Comparison of ENCODE assay signal across 29 mouse cellular contexts in genomic region chr10:94581384-94581783, GRCm38 (mm10).
DNase-seq lines count a peak whose midpoint lies in the region; ATAC-seq and TF ChIP-seq lines count a peak whose summit lies in the region.
"Had no signal": no experiment of that assay in that cellular context is flagged by ENCODE, and none has a peak within 500 bp of the region (broad histone marks: within the 10 kb centered on the region; RNA-seq: fewer than 3 reads in every experiment).

No protein-coding gene starts in this region.

- H3K4me3 ChIP-seq in gastrocnemius, adult 2 months: no peak overlapping the region
- no peak overlapping the region for H3K4me3 ChIP-seq in kidney, adult 2 months (ENCODE audit: insufficient read depth, low read depth, low read length)
- H3K4me3 ChIP-seq in liver, postnatal 0 days (ENCODE audit: low read depth, low read length): no peak overlapping the region
- no peak overlapping the region for H3K4me3 ChIP-seq in liver, embryonic 12.5 days
- H3K4me3 ChIP-seq in MEL (ENCODE audit: control insufficient read depth in 1 of 2, insufficient read depth in 1 of 2, low read depth in 2 of 2, low read length in 2 of 2): no peak overlapping the region
- H3K4me3 ChIP-seq: embryonic facial prominence, embryonic 10.5 days; embryonic facial prominence, embryonic 15.5 days; forebrain, embryonic 12.5 days; hindbrain, embryonic 15.5 days; limb, embryonic 10.5 days; limb, embryonic 15.5 days; lung, embryonic 15.5 days; megakaryocyte, embryonic 14.5 days; midbrain, embryonic 13.5 days; stomach, embryonic 15.5 days had no signal

- H3K9me3 ChIP-seq in liver, postnatal 0 days (ENCODE audit: low read length): no peaks in the 10 kb centered on the region
- no peaks in the 10 kb centered on the region for H3K9me3 ChIP-seq in liver, embryonic 12.5 days (replicated peaks)
- no peaks in the 10 kb centered on the region for H3K9me3 ChIP-seq in MEL (replicated peaks; ENCODE audit: insufficient read depth, low read length)
- H3K9me3 ChIP-seq: embryonic facial prominence, embryonic 10.5 days; embryonic facial prominence, embryonic 15.5 days; hindbrain, embryonic 15.5 days; limb, embryonic 10.5 days; limb, embryonic 15.5 days; lung, embryonic 15.5 days; midbrain, embryonic 13.5 days; stomach, embryonic 15.5 days had no signal

- intact Hi-C loops in gastrocnemius, adult 2 months (cut with DNase I): no loop called here

- TF ChIP-seq RAD21 in MEL (IDR thresholded peaks at IDR 0.05; ENCODE audit: low read depth, low read length): peak; percentile 8; the same call in 1 of the 2 replicates

- no peak for TF ChIP-seq POLR2A in kidney, adult 2 months (IDR thresholded peaks at IDR 0.05; ENCODE audit: low read depth, low read length)
- no peak for TF ChIP-seq POLR2A in MEL (IDR thresholded peaks at IDR 0.05; ENCODE audit: control insufficient read depth in 1 of 2, insufficient read depth in 1 of 2, low read depth in 1 of 2, low read length in 2 of 2, poor library complexity in 1 of 2)

- no peaks in the 10 kb centered on the region; the same call in 1 of the 2 replicates for H3K36me3 ChIP-seq in kidney, adult 2 months (ENCODE audit: control insufficient read depth, insufficient read depth, low read length)
- peaks cover 24% of the 10 kb centered on the region for H3K36me3 ChIP-seq in liver, postnatal 0 days (replicated peaks; ENCODE audit: insufficient read depth, low read length)
- H3K36me3 ChIP-seq in liver, embryonic 12.5 days: peaks cover 23% of the 10 kb centered on the region; the same call in 1 of the 2 replicates
- peaks cover 0 to 10% of the 10 kb centered on the region in 2 experiments; a peak in 2 of 4 replicates for H3K36me3 ChIP-seq in MEL (ENCODE audit: control insufficient read depth in 1 of 2, insufficient read depth in 2 of 2, low read length in 2 of 2)
- H3K36me3 ChIP-seq: embryonic facial prominence, embryonic 10.5 days; embryonic facial prominence, embryonic 15.5 days; forebrain, embryonic 12.5 days; hindbrain, embryonic 15.5 days; limb, embryonic 10.5 days; lung, embryonic 15.5 days; midbrain, embryonic 13.5 days; stomach, embryonic 15.5 days had no signal

- H3K9ac ChIP-seq in liver, postnatal 0 days (replicated peaks): no peak overlapping the region
- no peak overlapping the region for H3K9ac ChIP-seq in liver, embryonic 12.5 days
- no peak overlapping the region for H3K9ac ChIP-seq in MEL (ENCODE audit: control insufficient read depth, low read depth, low read length, poor library complexity, severe bottlenecking)
- H3K9ac ChIP-seq: embryonic facial prominence, embryonic 15.5 days; forebrain, embryonic 12.5 days; forebrain, postnatal 0 days; hindbrain, embryonic 15.5 days; limb, embryonic 15.5 days; lung, embryonic 15.5 days; midbrain, embryonic 13.5 days; stomach, embryonic 15.5 days had no signal

- ATAC-seq in liver, postnatal 0 days: no peak
- no peak for ATAC-seq in liver, embryonic 12.5 days
- ATAC-seq: activated CD4-positive, CD25-positive, alpha-beta regulatory T cell, adult 4 months; forebrain, postnatal 0 days; midbrain, embryonic 13.5 days had no signal

- H3K4me1 ChIP-seq in kidney, adult 2 months (ENCODE audit: control insufficient read depth, insufficient read depth, low read length): no peaks in the 10 kb centered on the region
- H3K4me1 ChIP-seq in liver, postnatal 0 days (ENCODE audit: insufficient read depth): peaks cover 6% of the 10 kb centered on the region; the same call in 1 of the 2 replicates
- peaks cover 10% of the 10 kb centered on the region for H3K4me1 ChIP-seq in liver, embryonic 12.5 days
- peaks cover 5 to 11% of the 10 kb centered on the region in 2 experiments; a peak in 3 of 4 replicates for H3K4me1 ChIP-seq in MEL (ENCODE audit: control insufficient read depth in 1 of 2, insufficient read depth in 2 of 2, low read length in 2 of 2)
- H3K4me1 ChIP-seq: stomach, embryonic 15.5 days had no signal

- no peaks in the 10 kb centered on the region for H3K79me2 ChIP-seq in MEL (ENCODE audit: control insufficient read depth, insufficient read depth, low read length, poor library complexity)

- no peak overlapping the region for H3K4me2 ChIP-seq in liver, postnatal 0 days (ENCODE audit: low read depth, low read length)
- H3K4me2 ChIP-seq in liver, embryonic 12.5 days: no peak overlapping the region
- H3K4me2 ChIP-seq: embryonic facial prominence, embryonic 15.5 days; forebrain, embryonic 12.5 days; heart, embryonic 11.5 days; hindbrain, embryonic 15.5 days; limb, embryonic 15.5 days; lung, embryonic 15.5 days; midbrain, embryonic 13.5 days; stomach, embryonic 15.5 days had no signal

- TF ChIP-seq CTCF in gastrocnemius, adult 2 months (IDR thresholded peaks at IDR 0.05): peak; percentile 32; the same call in 1 of the 2 replicates
- 0 out of 2 replicates have a peak, but pooled peaks have one; percentile 20 for TF ChIP-seq CTCF in kidney, adult 2 months (conservative IDR thresholded peaks at IDR 0.05; ENCODE audit: insufficient read depth, insufficient read length, low read depth, low read length)
- TF ChIP-seq CTCF in liver, postnatal 0 days (IDR thresholded peaks at IDR 0.05; ENCODE audit: low read depth): peak; percentile 24
- TF ChIP-seq CTCF in MEL (IDR thresholded peaks at IDR 0.05 in 2 of 3, conservative IDR thresholded peaks at IDR 0.05 in 1 of 3; ENCODE audit: control insufficient read depth in 1 of 3, insufficient read depth in 1 of 3, low read depth in 2 of 3, low read length in 3 of 3, poor library complexity in 1 of 3, severe bottlenecking in 1 of 3): peak; percentile 23 to 39 (median 34)

- no peak for DNase-seq in gastrocnemius, adult 2 months
- DNase-seq in gastrocnemius, adult 18-20 months (ENCODE audit: low spot score): no peak
- DNase-seq in kidney, adult 2 months: no peak
- no peak for DNase-seq in kidney, postnatal 10 days
- DNase-seq in liver, postnatal 0 days: no peak
- peak; percentile 21 for DNase-seq in MEL (ENCODE audit: low read depth, low spot score)
- DNase-seq in c-Kit-positive CD71-positive TER-119-positive erythroid progenitor cells, embryonic 14.5 days (ENCODE audit: low spot score): no peak
- DNase-seq: adrenal gland, adult 2 months; cerebellum, adult 8-10 months; cerebellum, postnatal 25 days; forebrain, postnatal 0 days; gastrocnemius, postnatal 14 days; kidney, postnatal 25 days; lung, postnatal 4 days; right cerebral cortex, postnatal 14 days; thymus, postnatal 14 days had no signal

- H3K27ac ChIP-seq in gastrocnemius, adult 2 months: no peak overlapping the region
- no peak overlapping the region for H3K27ac ChIP-seq in kidney, adult 2 months (ENCODE audit: insufficient read depth, low read depth, low read length)
- no peak overlapping the region for H3K27ac ChIP-seq in liver, postnatal 0 days (ENCODE audit: low read depth)
- no peak overlapping the region for H3K27ac ChIP-seq in liver, embryonic 12.5 days
- H3K27ac ChIP-seq in MEL (ENCODE audit: control insufficient read depth, low read depth, low read length): no peak overlapping the region
- H3K27ac ChIP-seq: embryonic facial prominence, embryonic 10.5 days; embryonic facial prominence, embryonic 15.5 days; forebrain, embryonic 12.5 days; hindbrain, embryonic 15.5 days; limb, embryonic 10.5 days; limb, embryonic 15.5 days; lung, embryonic 15.5 days; midbrain, embryonic 13.5 days; stomach, embryonic 15.5 days had no signal

- no peaks in the 10 kb centered on the region for H3K27me3 ChIP-seq in kidney, adult 2 months (replicated peaks; ENCODE audit: control insufficient read depth, insufficient read depth, low read length)
- H3K27me3 ChIP-seq in liver, postnatal 0 days (ENCODE audit: insufficient read depth, low read length): no peaks in the 10 kb centered on the region
- H3K27me3 ChIP-seq in liver, embryonic 12.5 days (replicated peaks): no peaks in the 10 kb centered on the region
- H3K27me3 ChIP-seq in MEL (ENCODE audit: control insufficient read depth in 1 of 2, insufficient read depth in 2 of 2, low read length in 2 of 2): no peaks in the 10 kb centered on the region
- H3K27me3 ChIP-seq: embryonic facial prominence, embryonic 15.5 days; forebrain, embryonic 12.5 days; hindbrain, embryonic 15.5 days; limb, embryonic 15.5 days; lung, embryonic 15.5 days; midbrain, embryonic 13.5 days; stomach, embryonic 15.5 days had no signal

- 97% methylated on average over 3 of the region's 3 CpGs for WGBS in kidney, adult 2 months
- 82% methylated on average over 3 of the region's 3 CpGs for WGBS in liver, postnatal 0 days (ENCODE audit: insufficient replicate concordance)
- WGBS in liver, embryonic 12.5 days (ENCODE audit: insufficient replicate concordance): 69% methylated on average over 3 of the region's 3 CpGs

- no peak for TF ChIP-seq EP300 in liver, postnatal 0 days (IDR thresholded peaks at IDR 0.05; ENCODE audit: low read depth)
- TF ChIP-seq EP300 in MEL (IDR thresholded peaks at IDR 0.05; ENCODE audit: low read depth in 1 of 2, low read length in 2 of 2): no peak

TF ChIP-seq in MEL, 35 proteins besides CTCF, POLR2A, EP300 and RAD21:
- TF ChIP-seq TCF12 (IDR thresholded peaks at IDR 0.05; ENCODE audit: low read depth, low read length) (no peak), SMC3 (IDR thresholded peaks at IDR 0.05; ENCODE audit: low read depth, low read length) (0 out of 2 replicates have a peak, but pooled peaks have one; percentile 16)
